Mouse (Mus musculus) gastrocnemius, adult 8-10 months (tissue): Measurements from ENCODE around the gene Kcnmb2. TPM values are rescaled to one million over a fixed set of nuclear protein-coding genes. Genes with fewer than 3 reads are reported as not detected.

ENCODE experiments used
- DNase-seq, 2 experiments: peaks; one replicate each; pipeline ENCODE4 v3.0.0; 2022; ENCODE audit warnings: low spot score in 2 of 2
- total RNA-seq, 4 experiments: library from RNA; stranded (reverse); gene quantifications; 2 replicates each; pipeline ENCODE4 v1.2.4; 2022

The Kcnmb2 gene
- total RNA-seq, 4 experiments from 2014 or later, result 0.13 TPM; not detected in 3

DNA sequence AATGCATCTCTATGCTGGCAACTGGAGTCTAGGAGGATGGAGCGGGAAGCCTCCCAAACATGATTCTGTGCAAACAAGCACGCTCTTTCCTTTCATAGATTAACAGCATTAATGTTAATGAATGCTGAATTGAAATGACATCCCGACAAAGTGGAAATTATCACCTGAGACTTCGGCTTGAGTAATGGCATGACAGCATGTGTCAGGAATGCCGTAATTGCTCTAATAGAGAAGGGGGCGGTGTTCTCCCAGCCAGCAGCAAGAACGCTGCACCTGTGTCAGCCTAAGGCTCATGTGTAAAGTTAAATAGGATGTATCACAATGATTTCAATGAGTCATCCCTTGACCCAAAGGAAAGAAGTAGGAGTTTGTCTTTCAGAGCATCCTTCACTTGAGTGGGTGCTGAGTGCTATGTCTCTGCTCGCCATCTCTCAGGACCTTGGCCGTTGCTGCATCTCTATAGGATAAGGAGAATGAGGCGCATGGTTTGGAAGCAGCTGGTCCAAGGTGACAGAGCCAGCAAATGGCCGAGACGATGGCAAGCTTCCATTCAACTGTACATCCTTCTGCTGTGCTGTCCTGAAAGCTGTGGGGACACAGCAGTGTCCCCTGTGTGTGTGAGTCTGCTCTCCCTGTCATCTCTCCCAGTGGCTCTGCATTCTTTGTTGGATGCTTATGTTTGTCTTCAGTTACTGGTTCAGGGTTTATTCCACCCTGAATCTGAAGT lies 110.1 kb downstream of the Kcnmb2 start:
- DNase-seq, result no peak

DNA sequence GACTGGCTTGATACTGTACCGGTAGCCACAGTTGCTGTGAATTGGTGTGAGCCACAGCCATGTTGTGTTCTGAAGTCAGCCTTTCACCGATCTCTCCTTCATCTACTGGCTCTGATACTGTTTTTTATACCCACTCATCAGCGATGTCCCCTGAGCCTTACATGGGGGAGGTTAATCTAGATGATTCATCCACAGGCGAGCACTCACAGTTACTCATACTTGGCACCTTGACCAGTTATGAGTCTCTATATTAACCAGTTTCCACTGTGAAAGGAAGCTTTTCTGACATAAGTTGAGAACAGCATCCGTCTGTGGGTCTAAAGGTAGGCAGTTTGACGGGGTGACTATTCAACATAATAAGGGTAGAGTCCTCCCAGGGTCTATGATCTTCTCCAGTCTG lies 118.7 kb downstream of the Kcnmb2 start:
- no peak for DNase-seq

DNA sequence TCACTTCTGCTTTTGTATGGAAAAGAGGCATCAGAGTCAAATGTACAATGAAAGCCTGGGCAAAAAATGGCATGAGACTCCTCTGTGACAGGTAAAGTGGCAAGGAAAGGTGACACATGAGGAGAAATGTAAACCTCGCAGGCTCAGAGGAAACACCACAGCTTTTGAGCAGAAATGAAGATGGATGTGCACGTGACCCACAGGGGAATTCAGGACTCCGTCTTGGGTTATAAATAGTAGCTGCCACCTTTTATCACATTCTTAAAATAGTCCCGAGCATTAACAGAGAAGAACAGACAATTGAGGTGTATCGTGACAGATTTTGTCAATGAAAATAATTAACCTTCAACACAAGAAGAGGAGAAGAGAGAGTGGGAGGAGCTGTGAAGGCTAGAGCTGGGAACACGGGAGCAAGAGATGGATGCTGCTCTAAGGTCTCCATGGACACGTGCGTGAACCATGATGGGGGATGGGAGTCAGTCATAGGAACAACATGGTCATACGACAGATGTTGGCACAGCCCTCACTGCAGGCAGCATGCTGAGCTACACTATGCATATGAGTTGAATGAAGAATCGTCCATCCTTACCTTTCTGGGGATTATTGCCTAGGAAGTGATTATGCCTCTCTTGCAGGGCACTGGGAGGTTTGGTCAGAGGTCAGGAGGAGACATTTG lies 127.2 kb downstream of the Kcnmb2 start:
- no peak for DNase-seq

DNA sequence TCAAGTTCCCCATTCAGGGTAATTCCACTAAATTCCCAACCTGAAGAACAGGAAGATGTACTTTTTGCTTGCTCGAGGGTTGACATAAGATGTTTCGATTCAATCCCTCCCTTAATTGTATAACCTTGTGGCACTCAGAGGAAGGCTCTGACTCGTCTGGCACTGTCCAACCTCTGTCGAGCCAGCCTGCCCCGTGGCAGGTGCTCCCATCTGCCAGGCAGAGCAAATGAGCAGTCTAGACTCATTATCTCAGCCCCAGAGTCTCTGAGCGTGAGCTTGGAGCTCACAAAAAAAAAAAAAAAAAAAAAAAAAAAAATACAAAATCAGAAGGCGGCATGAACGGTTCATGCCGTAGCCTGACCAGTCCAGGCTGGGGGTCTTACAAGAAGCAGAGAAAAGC lies 130.1 kb downstream of the Kcnmb2 start:
- no peak for DNase-seq

DNA sequence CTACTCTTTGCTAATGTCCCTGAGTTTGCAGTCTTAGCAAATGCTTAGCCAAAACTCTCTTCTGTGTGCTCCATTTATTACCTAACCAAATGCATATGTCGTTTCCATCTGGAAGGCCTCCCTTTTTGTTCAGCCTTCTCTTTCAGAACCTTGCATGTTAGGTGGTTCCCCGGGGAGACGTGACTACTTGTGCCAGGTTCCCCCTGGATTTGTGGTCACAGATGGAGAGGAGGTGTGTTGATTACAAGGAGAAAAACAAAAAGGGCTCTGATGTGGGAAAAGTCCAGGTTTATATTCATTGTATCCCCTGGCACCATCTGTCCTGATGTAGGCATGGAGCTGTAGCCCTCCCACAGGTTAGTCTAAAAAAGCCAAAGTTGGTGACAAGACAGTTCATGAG lies 141.5 kb downstream of the Kcnmb2 start:
- DNase-seq, result no peak

DNA sequence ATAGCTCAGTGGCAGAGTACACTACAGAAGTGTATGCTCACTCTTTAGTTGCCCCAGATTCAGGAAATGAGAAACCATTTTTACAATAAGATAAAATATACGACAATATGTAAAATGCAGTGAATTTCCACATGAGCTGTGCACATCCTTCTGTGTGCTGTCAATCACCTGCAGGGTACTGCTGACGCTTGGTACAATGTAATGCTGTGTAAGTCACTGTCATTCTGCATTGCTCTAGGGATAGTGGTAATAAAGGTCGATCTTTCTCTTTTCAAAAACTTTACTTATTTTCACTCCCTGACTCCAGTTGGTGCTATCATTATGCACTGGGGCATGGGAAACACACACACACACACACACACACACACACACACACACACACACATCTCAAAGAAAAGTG lies 146.5 kb downstream of the Kcnmb2 start:
- DNase-seq, result no peak

DNA sequence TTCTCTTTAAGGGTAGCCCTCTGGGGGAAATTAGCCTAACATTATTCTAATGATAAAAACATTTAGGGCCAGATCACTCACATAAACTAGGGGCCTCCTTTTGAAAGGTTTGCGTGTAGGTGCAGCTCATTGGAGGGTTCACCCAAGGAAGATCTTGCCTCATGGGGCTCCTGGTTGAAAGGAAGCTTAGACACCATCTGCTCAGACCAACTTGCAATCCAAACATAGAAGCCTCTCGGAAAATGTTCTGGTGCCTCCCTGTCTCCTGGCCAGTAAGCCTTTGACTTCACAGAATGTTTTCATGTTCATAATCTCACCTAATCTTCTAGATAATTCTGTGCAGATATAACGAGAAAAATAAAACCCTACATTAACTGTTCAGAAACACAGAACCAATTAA lies 150.3 kb downstream of the Kcnmb2 start:
- no peak for DNase-seq

DNA sequence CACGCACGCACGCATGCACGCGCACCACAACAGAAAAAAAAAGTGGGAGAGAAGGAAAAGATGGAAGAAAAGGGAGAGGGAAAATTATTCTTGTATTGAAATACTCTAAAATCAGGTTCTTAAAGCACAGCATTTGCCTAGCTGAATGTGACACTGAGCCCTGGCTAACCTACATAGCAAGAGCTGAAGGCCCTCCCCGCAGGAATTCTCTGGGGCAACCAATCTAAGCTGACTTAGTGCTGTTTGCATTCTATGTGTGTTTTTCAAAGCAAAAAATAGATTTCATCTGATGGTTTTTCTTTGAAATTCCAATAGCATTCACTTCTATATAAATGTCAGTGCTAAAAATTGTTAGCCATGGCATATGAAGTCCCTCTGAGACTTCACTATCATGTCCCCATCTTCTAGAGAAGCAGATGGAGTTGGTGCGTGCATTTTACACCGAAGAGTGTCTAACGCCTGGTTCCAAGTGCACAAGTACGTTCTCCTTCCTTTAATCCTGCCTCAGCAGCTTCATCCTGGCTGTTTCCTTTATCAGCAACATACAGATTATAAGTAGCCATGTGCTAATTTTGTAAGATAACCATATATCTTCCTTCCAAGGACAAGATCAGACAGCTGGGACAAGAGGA lies 151.4 kb downstream of the Kcnmb2 start:
- DNase-seq, result no peak

DNA sequence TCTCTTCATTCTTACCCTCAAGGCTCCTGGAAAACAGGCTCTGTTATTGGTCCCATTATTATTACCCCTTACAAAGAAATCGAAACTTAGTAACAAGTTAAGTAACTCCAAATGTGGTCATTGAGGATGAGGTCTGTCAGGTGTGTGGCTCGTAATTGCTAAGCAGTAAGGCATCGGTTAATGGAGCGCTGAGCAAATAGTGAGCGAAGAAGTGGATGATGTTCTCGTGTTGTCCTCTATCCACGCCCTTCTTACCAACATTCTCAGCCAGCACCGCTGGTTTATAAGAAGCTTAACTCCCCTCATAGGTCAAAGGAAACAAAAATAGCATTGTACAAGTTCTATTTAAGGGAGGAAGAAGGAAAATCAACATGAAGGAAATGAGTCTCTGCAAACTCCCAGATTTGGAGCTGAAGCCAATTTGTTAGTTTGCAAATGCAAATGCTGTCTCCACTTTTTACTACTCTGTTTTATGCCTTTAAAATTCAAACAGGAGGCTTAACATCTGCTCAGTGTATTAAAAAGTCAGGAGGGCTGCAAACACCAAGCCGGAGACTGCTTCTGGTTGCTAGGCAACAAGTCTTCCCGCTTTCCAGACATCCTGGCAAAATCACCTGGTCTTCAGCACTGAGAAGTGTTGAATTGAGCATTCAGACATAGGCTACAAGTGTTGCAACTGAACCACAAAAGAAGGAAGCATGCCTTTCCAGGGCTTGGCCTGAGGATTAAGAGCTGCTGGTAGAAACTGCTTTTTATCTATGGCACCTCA lies 157.8 kb downstream of the Kcnmb2 start:
- DNase-seq, result no peak

DNA sequence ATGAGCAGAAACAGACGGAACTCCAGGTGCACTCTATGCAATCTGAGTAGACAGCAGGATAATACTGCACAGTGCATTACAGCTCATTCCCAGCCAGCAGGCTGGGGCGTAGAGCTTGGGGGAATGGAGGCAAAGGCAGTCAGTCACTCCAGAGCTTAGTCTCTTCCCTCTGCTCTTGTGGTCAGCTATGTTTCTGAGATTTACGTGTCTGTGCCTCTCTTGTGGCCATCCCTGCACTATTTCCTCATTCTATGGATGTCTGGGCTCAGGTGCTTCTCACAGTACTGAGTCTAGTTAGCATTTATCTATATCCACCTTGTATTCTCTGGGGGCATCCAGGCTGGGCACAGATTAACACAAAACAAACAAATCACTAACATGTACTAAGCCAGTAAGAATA lies 160.4 kb downstream of the Kcnmb2 start:
- DNase-seq, result no peak

DNA sequence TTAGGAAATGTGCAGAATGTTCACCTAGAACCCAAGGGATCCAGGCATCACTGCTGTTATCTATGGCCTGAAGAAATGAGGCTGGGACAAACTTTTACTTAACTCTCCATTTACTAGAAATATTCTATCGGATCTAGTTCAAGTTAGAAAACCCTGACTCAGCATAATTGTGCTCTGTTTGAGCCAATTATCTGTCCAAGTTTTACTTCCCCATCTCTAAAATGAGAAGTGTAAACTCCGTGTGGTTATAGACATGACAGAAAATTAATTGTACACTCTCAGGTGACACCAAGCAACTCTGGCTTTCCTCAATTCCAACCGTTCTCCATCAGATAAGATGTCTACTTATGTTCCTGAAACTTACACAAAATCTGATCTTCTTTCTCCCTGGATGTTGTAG lies 161.0 kb downstream of the Kcnmb2 start:
- no peak for DNase-seq

DNA sequence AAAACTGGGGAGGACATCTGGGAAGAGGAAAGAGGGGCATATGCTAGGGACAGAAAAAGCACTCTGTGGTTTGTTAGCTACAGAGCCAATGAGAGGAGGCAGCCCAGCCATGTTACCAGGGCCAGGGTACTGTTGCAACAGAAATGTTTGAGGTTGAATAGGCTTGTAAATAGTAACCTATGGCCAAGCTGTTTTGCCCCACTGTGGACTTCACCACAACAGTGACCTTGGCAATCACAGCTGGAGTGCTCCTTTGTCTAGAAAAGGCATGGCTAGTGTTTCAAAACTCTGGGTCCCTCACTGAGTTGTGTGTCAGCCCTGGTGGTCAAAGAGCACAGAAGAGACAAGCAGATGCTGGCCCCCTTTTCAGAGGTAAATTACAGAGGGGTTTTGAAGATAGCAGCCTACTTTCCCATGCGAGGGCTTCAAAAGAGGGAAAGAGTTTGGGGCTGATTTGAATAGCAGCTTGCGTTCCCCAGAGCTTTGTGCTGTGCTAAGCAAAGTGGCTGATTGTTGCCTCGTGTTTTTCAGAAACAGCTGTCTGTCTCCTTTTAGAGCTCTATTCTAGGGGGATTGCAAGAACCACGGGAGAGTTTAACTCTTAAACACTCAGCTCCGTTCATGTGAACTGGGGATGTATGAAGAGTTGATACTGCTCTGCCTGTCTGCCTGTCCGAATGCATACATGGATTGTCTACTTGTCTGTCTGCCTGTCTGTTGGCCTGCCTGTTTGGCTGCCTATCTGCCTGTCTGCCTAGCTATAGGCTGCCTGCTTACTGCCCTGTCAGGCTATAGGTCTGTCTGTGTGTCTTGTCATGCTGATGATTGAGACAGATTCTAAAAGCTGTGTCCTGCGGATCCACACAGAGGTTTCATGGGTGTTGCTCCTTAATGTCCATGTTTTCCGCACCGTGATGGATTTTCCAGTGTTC lies 165.0 kb downstream of the Kcnmb2 start:
- no peak for DNase-seq

DNA sequence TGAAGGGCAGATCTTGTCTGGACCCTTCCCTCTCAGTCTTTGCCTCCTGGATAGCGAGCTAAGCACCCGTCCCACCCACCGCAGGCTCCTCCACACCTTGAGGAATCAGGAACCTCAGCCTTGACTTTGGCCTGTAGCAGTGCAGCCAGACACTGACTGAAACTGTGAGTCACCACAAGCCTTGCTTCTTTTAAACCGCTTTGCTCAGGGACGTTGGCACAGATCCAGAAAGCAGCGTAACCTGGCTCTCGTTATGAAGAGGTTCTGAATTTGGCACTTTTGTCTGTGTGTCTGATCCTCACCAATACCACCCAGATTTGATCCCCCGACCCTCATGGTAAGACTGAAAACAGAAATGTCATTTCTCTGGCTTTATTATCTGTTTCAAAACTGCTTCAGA lies 171.6 kb downstream of the Kcnmb2 start:
- no peak for DNase-seq

DNA sequence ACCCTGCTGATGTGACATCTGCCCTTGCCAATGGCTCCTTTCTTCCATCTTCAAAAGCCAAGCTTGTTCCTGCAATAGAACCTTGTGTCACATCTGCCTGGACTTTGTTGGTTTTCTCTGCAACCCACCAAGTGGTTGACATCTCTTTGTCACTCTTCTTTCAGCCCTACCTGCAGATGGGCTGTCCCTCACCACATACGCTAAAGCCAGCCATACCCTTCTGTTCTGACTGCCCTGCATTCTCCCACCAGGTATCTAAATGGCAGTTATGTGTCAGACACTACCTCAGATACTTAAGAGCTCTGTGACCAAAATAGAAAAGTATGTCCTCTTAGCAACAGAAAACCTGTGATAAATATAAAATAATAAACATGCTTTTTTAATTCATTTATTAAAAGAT lies 186.5 kb downstream of the Kcnmb2 start:
- no peak for DNase-seq

DNA sequence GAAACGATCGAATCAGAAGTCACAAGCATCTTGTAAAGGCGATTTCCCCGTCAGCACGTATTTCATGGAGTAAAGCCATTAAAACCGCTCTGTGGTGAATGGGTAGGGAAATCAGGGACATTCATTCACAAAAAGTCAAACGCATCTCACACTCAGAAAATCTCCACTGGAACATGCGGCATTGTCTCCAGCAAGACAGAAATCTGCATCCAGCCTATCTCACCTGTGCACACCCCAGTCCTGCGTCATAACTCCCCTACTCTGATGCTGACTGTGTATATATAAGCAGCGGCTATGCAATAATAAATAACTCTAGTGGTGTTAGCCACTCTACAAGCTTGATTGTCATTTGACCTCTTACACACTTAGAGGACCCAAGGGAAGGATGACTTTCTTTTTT lies 199.1 kb downstream of the Kcnmb2 start:
- no peak for DNase-seq

DNA sequence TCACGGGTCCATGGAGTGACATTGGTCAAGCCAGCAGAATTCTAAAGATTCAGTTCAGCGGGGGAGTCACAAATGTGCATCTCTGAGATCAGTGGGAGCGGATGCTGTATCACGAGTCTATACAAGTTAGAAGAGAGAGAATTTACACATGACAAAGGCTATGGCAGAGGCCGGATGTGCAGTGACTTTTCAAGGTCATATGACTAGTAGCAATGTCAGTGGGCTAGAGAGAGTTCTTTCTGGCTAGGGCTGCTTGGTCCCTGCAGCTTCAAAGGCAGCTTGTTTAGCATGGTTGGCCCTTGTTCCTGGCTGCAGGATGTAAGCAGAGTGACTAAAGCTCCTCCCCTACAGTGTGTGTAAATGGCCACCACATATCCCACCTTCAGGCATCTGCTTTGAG lies 217.5 kb downstream of the Kcnmb2 start:
- no peak for DNase-seq

DNA sequence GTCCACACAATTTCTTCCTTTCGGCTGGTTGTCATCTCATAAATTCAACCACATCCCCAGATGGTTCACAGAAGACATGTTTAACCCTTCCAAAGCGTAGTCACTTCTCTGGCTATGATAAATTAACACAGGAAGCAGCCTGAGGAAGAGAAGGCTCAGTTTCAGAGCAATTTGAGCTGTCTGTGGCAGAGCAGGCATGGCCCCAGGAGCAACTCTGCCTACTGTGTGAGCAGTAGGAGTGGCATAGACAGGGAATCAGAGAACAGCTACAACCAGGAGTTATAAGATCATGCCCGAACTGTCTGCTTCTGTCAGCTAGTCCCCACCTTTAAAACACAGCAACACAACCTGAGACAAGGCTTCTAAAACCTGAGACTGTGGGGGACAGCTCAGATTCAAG lies 219.4 kb downstream of the Kcnmb2 start:
- no peak for DNase-seq

DNA sequence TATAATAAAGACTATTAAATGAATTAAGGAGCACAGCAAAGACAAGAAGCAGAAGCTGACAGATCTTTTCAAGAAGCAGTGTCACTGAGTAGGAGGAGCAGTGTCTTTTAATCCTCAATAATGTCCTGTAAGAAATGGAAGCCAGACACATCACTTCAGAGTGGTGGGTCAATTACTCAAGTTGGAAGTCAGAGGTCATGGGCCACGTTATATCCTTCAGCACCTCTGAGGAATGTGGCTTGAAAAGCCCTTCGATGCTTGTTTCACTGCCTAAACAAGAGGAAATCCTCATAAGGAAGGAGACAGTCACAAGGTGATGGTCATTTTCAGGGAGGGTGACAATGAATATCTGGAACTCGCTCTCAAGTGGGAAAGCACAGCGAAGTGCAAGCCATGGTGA lies 223.1 kb downstream of the Kcnmb2 start:
- no peak for DNase-seq

DNA sequence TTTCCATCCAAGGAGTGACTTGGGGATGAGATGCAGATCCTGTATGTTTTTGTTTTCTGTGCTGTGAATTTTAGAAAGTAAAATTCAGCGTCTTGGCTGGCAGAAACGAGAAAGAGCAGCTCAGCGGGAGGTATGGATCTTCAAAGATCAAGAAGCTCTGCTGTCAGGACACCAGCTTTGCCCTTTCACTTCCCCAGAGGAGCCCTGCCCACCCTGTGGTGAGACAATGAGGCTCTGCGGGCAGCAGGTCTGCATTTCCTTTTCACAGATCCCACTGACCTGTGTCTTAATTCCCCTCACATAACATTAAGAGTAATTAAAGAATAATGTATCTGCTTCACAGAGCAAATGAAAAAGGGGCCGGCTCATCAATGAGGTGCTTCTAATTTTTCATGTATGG lies 226.1 kb downstream of the Kcnmb2 start:
- DNase-seq, result no peak

DNA sequence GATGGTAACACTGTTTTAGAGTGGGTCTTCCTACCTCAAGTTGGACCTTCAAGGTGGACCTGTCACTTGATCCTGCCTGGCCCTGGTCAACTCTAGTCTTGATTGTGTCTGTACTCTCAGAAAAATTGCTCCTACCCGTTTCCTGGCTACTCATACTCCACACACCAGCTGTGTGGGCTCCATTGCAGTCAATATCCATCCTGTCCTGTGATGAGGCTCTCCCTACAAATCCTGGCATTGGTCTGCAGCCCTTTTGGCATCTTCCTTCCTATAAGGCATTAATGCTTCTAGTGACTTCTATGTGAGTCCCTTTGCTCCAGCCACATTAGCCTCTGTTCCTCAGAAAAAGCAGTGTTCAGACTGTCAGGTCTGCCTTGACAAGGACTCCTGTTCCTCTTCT lies 228.4 kb downstream of the Kcnmb2 start:
- DNase-seq, result no peak

DNA sequence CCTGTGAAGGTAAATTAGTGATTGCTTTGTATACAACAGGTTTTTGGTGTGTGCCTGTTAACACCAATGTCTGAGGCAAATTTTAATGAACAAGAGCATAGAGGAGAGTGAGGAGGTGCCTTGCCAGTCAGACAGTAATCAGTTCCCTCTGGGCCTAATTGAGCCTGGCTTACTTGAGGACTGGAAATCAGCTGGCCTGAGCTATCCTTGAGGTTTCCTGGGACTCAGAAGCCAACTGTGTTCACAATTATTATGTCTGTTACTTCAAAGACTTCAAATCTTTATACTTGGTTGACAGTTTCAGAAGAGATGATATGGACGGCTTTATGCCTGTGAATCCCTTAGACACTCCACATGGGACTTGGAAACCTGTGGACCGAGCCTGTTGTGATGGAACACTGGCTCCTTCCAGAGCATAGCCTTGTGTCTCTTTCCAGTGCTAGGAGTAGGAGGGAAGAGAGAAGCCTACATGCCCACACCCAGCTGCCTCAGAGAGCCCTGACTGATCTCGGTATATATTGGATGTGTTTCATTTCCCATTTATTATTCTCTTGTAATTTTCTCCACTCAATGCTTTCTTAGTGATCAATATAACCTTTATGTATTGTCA lies 230.2 kb downstream of the Kcnmb2 start:
- no peak for DNase-seq
